Mouse (Mus musculus) ovary, postnatal 10 days (tissue): ENCODE results near the gene Atp1a4.
"Not testable (repeated sequence)": the region's sequence is repeated elsewhere in the genome, so short reads cannot be mapped to it uniquely, and the experiment has no call there.

ENCODE experiments used
- DNase-seq: peaks from one replicate; pipeline ENCODE4 v3.0.0; 2022; ENCODE audit warnings: low spot score

Gene Atp1a4

GRCm38 (mm10) chr1:172281522-172282254 is 23.5 kb upstream of the Atp1a4 start:
- no peak for DNase-seq

GRCm38 (mm10) chr1:172279768-172280509 is 21.7 kb upstream of the Atp1a4 start:
- DNase-seq = no peak

- DNase-seq = no peak
Measured at GRCm38 (mm10) chr1:172278328-172278727, 20.1 kb upstream of the Atp1a4 start.

GRCm38 (mm10) chr1:172277172-172277571 is 19.0 kb upstream of the Atp1a4 start:
- DNase-seq = no peak

- no peak for DNase-seq
Measured at GRCm38 (mm10) chr1:172274547-172274946, 16.3 kb upstream of the Atp1a4 start.

- no peak for DNase-seq
Measured at GRCm38 (mm10) chr1:172274116-172274515, 15.9 kb upstream of the Atp1a4 start.

GRCm38 (mm10) chr1:172273386-172273785 is 15.2 kb upstream of the Atp1a4 start:
- no peak for DNase-seq

GRCm38 (mm10) chr1:172271765-172272164 is 13.6 kb upstream of the Atp1a4 start:
- DNase-seq = no peak

- no peak for DNase-seq
Measured at GRCm38 (mm10) chr1:172271208-172271607, 13.0 kb upstream of the Atp1a4 start.

GRCm38 (mm10) chr1:172261477-172262078 is 3.4 kb upstream of the Atp1a4 start, which contains the start of gene Igsf8:
TSS of gene Igsf8 (plus strand) at chr1:172261641.
- no peak for DNase-seq

GRCm38 (mm10) chr1:172247679-172248078 is 10.5 kb downstream of the Atp1a4 start:
- no peak for DNase-seq

GRCm38 (mm10) chr1:172247216-172247615 is 11.0 kb downstream of the Atp1a4 start:
- no peak for DNase-seq

- not testable (repeated sequence) for DNase-seq
Measured at GRCm38 (mm10) chr1:172244645-172245044, 13.6 kb downstream of the Atp1a4 start.

- DNase-seq = no peak
Measured at GRCm38 (mm10) chr1:172243547-172244205, 14.5 kb downstream of the Atp1a4 start.

- no peak for DNase-seq
Measured at GRCm38 (mm10) chr1:172242401-172242800, 15.8 kb downstream of the Atp1a4 start.

GRCm38 (mm10) chr1:172240945-172241708 is 17.1 kb downstream of the Atp1a4 start:
- DNase-seq = no peak

GRCm38 (mm10) chr1:172229215-172229614 is 29.0 kb downstream of the Atp1a4 start:
- DNase-seq = no peak

- DNase-seq = no peak
Measured at GRCm38 (mm10) chr1:172228209-172228608, 30.0 kb downstream of the Atp1a4 start.

- no peak for DNase-seq
Measured at GRCm38 (mm10) chr1:172221297-172222063, 36.7 kb downstream of the Atp1a4 start.

- no peak for DNase-seq
Measured at GRCm38 (mm10) chr1:172220414-172220813, 37.8 kb downstream of the Atp1a4 start.
